Mouse (Mus musculus): ENCODE measurements at regions not wholly inside any gene's neighbourhood (a gene's known extent, or its start where the extent isn't known, plus 50 kb on each side); places are given as distances from the start of the nearest gene placed in this dataset.

DNA sequence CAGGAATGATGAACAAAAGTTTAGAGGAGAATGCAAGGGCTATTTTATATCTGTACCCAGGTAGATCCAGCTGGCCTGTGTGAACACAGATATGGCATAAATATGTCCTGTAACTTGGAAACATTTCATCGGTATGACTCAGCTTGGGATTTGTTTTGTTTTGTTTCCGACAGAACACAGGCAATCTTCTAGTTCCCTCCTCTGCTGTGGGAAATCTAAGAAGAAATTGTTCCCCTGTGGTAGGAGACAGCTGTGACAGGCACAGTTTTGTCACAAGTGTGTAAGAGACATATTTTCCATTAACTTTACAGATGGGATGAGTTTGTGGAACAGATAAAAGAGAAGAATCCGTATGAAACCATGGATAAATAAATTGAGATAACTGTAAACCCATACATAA is 687.0 kb downstream of the Tpm3-rs7 start:
- H3K36me3 ChIP-seq (ENCODE audit: control insufficient read depth, insufficient read depth, low read length) = no peaks in the 10 kb centered on the region
- H3K4me1 ChIP-seq (ENCODE audit: control insufficient read depth, insufficient read depth, low read length) = no peaks in the 10 kb centered on the region
- H3K9me3 ChIP-seq (ENCODE audit: control insufficient read depth, low read length) = no peaks in the 10 kb centered on the region
- WGBS = 92% methylated on average over 3 of the region's 3 CpGs
- no peaks in the 10 kb centered on the region for H3K27me3 ChIP-seq (ENCODE audit: control insufficient read depth, insufficient read depth, low read length)
- no peak overlapping the region for H3K9ac ChIP-seq (ENCODE audit: low read length)
- ATAC-seq (ENCODE audit: insufficient number of reproducible peaks, low FRiP score, low TSS enrichment, low read depth) (no peak), DNase-seq (ENCODE audit: low spot score) (no peak)
- H3K4me3 ChIP-seq (ENCODE audit: low read depth, low read length) = no peak overlapping the region
- H3K27ac ChIP-seq (replicated peaks; ENCODE audit: low read depth, low read length) = no peak overlapping the region
- H3K4me2 ChIP-seq (ENCODE audit: low read depth, severe bottlenecking) = no peak overlapping the region

GRCm38 (mm10) chr14:114002420-114002819 is 688.0 kb downstream of the Tpm3-rs7 start:
- WGBS = 85% methylated on average over 1 of the region's 1 CpGs
- no peaks in the 10 kb centered on the region for H3K27me3 ChIP-seq (ENCODE audit: control insufficient read depth, insufficient read depth, low read length)
- no peak overlapping the region for H3K4me3 ChIP-seq (ENCODE audit: low read depth, low read length)
- H3K4me1 ChIP-seq (ENCODE audit: control insufficient read depth, insufficient read depth, low read length) = no peaks in the 10 kb centered on the region
- H3K36me3 ChIP-seq (ENCODE audit: control insufficient read depth, insufficient read depth, low read length) = no peaks in the 10 kb centered on the region
- no peak overlapping the region for H3K4me2 ChIP-seq (ENCODE audit: low read depth, severe bottlenecking)
- ATAC-seq (ENCODE audit: insufficient number of reproducible peaks, low FRiP score, low TSS enrichment, low read depth) (no peak), DNase-seq (ENCODE audit: low spot score) (no peak)
- no peak overlapping the region for H3K9ac ChIP-seq (ENCODE audit: low read length)
- no peak overlapping the region for H3K27ac ChIP-seq (replicated peaks; ENCODE audit: low read depth, low read length)
- H3K9me3 ChIP-seq (ENCODE audit: control insufficient read depth, low read length) = no peaks in the 10 kb centered on the region

GRCm38 (mm10) chr14:114037063-114037462 is 722.7 kb downstream of the Tpm3-rs7 start:
- Histone ChIP-seq H3K4me1 (ENCODE audit: control insufficient read depth, insufficient read depth, low read length) (no peaks in the 10 kb centered on the region), H3K9ac (ENCODE audit: low read length) (no peak overlapping the region), H3K4me3 (ENCODE audit: low read depth, low read length) (no peak overlapping the region), H3K27me3 (ENCODE audit: control insufficient read depth, insufficient read depth, low read length) (no peaks in the 10 kb centered on the region), H3K27ac (replicated peaks; ENCODE audit: low read depth, low read length) (no peak overlapping the region), H3K4me2 (ENCODE audit: low read depth, severe bottlenecking) (no peak overlapping the region), H3K36me3 (ENCODE audit: control insufficient read depth, insufficient read depth, low read length) (no peaks in the 10 kb centered on the region), H3K9me3 (ENCODE audit: control insufficient read depth, low read length) (no peaks in the 10 kb centered on the region)
- no peak for DNase-seq (ENCODE audit: low spot score)
- ATAC-seq (ENCODE audit: insufficient number of reproducible peaks, low FRiP score, low TSS enrichment, low read depth) = no peak
- 83% methylated on average over 1 of the region's 1 CpGs for whole genome bisulfite sequencing

DNA sequence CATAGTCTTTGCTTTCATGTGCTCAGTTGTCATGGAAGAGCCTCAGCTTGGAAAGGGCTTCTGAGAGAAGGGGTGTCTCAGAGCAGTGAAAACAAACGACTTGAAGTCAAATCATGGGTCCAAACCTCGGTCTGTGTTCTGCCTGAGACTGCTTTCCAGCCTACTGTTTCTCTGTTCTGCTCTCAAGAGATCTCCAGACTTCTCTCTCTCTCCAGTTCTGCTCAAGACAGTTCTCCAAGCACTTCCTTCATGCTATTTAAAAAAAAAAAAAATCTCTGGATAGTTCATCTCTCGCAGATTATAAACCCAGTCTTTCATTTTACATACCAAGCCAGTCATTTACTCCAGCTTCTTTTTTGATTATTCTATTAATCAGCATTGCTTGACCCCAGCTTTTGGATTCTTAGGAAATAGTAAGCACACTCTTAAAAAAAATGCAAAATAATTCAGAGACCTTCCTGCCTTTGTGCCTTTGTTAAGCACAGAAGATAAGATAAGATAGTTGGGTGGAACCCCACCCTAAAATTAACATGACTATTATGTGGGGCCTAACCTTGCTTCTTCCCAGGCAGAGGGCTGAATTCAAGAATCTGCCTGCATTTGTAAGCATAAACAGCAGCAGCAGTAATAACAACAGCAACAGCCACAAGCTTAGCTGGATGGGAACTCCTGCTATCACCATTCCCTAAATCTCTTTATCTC is 724.4 kb downstream of the Tpm3-rs7 start:
- no peaks in the 10 kb centered on the region for H3K27me3 ChIP-seq (ENCODE audit: control insufficient read depth, insufficient read depth, low read length)
- H3K4me2 ChIP-seq (ENCODE audit: low read depth, severe bottlenecking) = no peak overlapping the region
- H3K36me3 ChIP-seq (ENCODE audit: control insufficient read depth, insufficient read depth, low read length) = no peaks in the 10 kb centered on the region
- no peak overlapping the region for H3K4me3 ChIP-seq (ENCODE audit: low read depth, low read length)
- DNase-seq (ENCODE audit: low spot score) = no peak
- WGBS = 64% methylated on average over 3 of the region's 3 CpGs
- ATAC-seq (ENCODE audit: insufficient number of reproducible peaks, low FRiP score, low TSS enrichment, low read depth) = no peak
- H3K9me3 ChIP-seq (ENCODE audit: control insufficient read depth, low read length) = no peaks in the 10 kb centered on the region
- H3K9ac ChIP-seq (ENCODE audit: low read length) = no peak overlapping the region
- H3K4me1 ChIP-seq (ENCODE audit: control insufficient read depth, insufficient read depth, low read length) = no peaks in the 10 kb centered on the region
- H3K27ac ChIP-seq (replicated peaks; ENCODE audit: low read depth, low read length) = no peak overlapping the region

DNA sequence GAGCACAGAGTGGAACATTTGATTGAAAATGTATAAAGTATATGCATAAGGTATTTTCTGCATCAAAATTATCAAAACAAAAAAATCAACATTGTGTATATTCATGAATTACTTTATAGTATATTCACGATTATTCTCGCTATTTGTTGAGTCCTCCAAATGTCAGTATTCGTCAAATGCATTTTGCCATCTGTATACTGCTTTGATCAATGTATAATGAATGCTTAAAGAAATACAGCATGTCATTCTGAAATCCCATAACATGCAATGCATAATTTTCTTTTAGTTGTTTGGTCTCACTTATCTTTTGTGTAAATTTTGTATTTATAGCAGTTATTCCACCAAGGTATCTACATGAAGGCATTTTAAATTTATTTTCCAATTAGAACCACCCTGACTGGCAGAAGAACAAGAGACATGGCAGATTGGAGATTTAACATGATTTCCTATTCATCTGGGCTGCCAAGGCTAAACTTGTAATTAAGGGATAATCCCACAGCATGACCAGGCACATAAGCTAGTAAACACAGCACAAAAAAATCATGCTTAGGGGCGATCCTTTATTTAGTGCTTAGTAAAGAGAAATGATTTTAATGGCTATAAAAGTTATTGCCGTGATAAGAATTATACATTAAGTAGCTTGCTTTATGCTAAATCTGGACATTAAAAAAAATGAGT is 739.3 kb downstream of the Tpm3-rs7 start:
- 88% methylated on average over 5 of the region's 5 CpGs for WGBS
- Histone ChIP-seq H3K27me3 (ENCODE audit: control insufficient read depth, insufficient read depth, low read length) (no peaks in the 10 kb centered on the region), H3K36me3 (ENCODE audit: control insufficient read depth, insufficient read depth, low read length) (no peaks in the 10 kb centered on the region), H3K27ac (replicated peaks; ENCODE audit: low read depth, low read length) (no peak overlapping the region), H3K4me1 (ENCODE audit: control insufficient read depth, insufficient read depth, low read length) (no peaks in the 10 kb centered on the region), H3K4me3 (ENCODE audit: low read depth, low read length) (no peak overlapping the region), H3K4me2 (ENCODE audit: low read depth, severe bottlenecking) (no peak overlapping the region), H3K9me3 (ENCODE audit: control insufficient read depth, low read length) (no peaks in the 10 kb centered on the region), H3K9ac (ENCODE audit: low read length) (no peak overlapping the region)
- ATAC-seq (ENCODE audit: insufficient number of reproducible peaks, low FRiP score, low TSS enrichment, low read depth) = no peak
- no peak for DNase-seq (ENCODE audit: low spot score)

DNA sequence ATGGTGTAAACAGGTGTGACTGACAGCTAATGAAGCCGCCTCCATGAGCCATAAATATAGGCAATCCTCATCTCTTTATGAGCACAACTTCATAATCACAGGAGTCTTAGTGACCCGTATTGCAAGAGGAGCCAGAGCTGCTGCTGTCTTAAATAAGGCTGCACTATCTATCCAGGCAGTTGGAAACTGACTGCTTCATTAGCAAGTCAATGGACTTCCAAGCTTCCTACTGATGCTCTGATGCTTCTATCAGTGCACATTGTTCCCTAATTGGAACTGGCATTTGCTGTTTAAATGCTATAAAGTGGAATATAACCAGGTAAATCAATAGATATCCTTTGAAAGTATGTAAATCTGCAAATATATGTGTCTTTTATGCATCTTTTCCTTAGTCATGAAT is 746.9 kb downstream of the Tpm3-rs7 start:
- Histone ChIP-seq H3K27me3 (ENCODE audit: control insufficient read depth, insufficient read depth, low read length) (no peaks in the 10 kb centered on the region), H3K36me3 (ENCODE audit: control insufficient read depth, insufficient read depth, low read length) (no peaks in the 10 kb centered on the region), H3K9ac (ENCODE audit: low read length) (no peak overlapping the region), H3K4me2 (ENCODE audit: low read depth, severe bottlenecking) (no peak overlapping the region), H3K4me3 (ENCODE audit: low read depth, low read length) (no peak overlapping the region), H3K4me1 (ENCODE audit: control insufficient read depth, insufficient read depth, low read length) (no peaks in the 10 kb centered on the region), H3K27ac (replicated peaks; ENCODE audit: low read depth, low read length) (no peak overlapping the region), H3K9me3 (ENCODE audit: control insufficient read depth, low read length) (no peaks in the 10 kb centered on the region)
- WGBS = 68% methylated on average over 2 of the region's 2 CpGs
- no peak for ATAC-seq (ENCODE audit: insufficient number of reproducible peaks, low FRiP score, low TSS enrichment, low read depth)
- no peak for DNase-seq (ENCODE audit: low spot score)

- Histone ChIP-seq H3K9me3 (ENCODE audit: control insufficient read depth, low read length) (no peaks in the 10 kb centered on the region), H3K4me2 (ENCODE audit: low read depth, severe bottlenecking) (no peak overlapping the region), H3K27ac (replicated peaks; ENCODE audit: low read depth, low read length) (no peak overlapping the region), H3K9ac (ENCODE audit: low read length) (no peak overlapping the region), H3K36me3 (ENCODE audit: control insufficient read depth, insufficient read depth, low read length) (no peaks in the 10 kb centered on the region), H3K4me1 (ENCODE audit: control insufficient read depth, insufficient read depth, low read length) (no peaks in the 10 kb centered on the region), H3K27me3 (ENCODE audit: control insufficient read depth, insufficient read depth, low read length) (no peaks in the 10 kb centered on the region), H3K4me3 (ENCODE audit: low read depth, low read length) (no peak overlapping the region)
- DNase-seq (ENCODE audit: low spot score) = no peak
- ATAC-seq (ENCODE audit: insufficient number of reproducible peaks, low FRiP score, low TSS enrichment, low read depth) = no peak
- WGBS = 45% methylated on average over 4 of the region's 4 CpGs
These were observed 748.2 kb downstream of the Tpm3-rs7 start for GRCm38 (mm10) chr14:114062582-114062981.

DNA sequence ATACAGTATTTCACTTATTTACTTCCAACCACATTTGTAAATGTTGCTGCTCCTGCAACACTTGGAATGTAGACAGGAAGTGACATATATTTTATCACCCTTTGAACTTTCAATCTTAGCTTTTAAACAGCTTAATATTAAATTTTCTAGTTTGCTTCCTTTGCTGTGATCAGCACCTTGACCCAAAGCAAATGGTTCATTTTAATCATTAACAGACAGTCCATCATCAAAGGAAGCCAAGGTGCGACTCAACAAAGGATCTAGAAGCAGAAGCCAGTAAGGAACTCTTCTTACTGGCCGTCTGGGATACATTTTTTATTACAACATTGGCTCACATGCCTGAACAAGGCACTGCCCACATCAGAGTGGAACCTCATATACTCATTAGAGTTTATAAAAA is 758.8 kb downstream of the Tpm3-rs7 start:
- no peak overlapping the region for H3K9ac ChIP-seq (ENCODE audit: low read length)
- no peak overlapping the region for H3K27ac ChIP-seq (replicated peaks; ENCODE audit: low read depth, low read length)
- H3K4me1 ChIP-seq (ENCODE audit: control insufficient read depth, insufficient read depth, low read length) = no peaks in the 10 kb centered on the region
- ATAC-seq (ENCODE audit: insufficient number of reproducible peaks, low FRiP score, low TSS enrichment, low read depth) = no peak
- WGBS = 53% methylated on average over 2 of the region's 2 CpGs
- H3K4me2 ChIP-seq (ENCODE audit: low read depth, severe bottlenecking) = no peak overlapping the region
- H3K9me3 ChIP-seq (ENCODE audit: control insufficient read depth, low read length) = no peaks in the 10 kb centered on the region
- DNase-seq (ENCODE audit: low spot score) = no peak
- no peaks in the 10 kb centered on the region for H3K27me3 ChIP-seq (ENCODE audit: control insufficient read depth, insufficient read depth, low read length)
- no peak overlapping the region for H3K4me3 ChIP-seq (ENCODE audit: low read depth, low read length)
- no peaks in the 10 kb centered on the region for H3K36me3 ChIP-seq (ENCODE audit: control insufficient read depth, insufficient read depth, low read length)

GRCm38 (mm10) chr14:114074011-114074410 is 759.6 kb downstream of the Tpm3-rs7 start:
- 85% methylated on average over 4 of the region's 4 CpGs for WGBS
- Histone ChIP-seq H3K9ac (ENCODE audit: low read length) (no peak overlapping the region), H3K4me1 (ENCODE audit: control insufficient read depth, insufficient read depth, low read length) (no peaks in the 10 kb centered on the region), H3K36me3 (ENCODE audit: control insufficient read depth, insufficient read depth, low read length) (no peaks in the 10 kb centered on the region), H3K27me3 (ENCODE audit: control insufficient read depth, insufficient read depth, low read length) (no peaks in the 10 kb centered on the region), H3K27ac (replicated peaks; ENCODE audit: low read depth, low read length) (no peak overlapping the region), H3K4me3 (ENCODE audit: low read depth, low read length) (no peak overlapping the region), H3K9me3 (ENCODE audit: control insufficient read depth, low read length) (no peaks in the 10 kb centered on the region), H3K4me2 (ENCODE audit: low read depth, severe bottlenecking) (no peak overlapping the region)
- DNase-seq (ENCODE audit: low spot score) = no peak
- ATAC-seq (ENCODE audit: insufficient number of reproducible peaks, low FRiP score, low TSS enrichment, low read depth) = no peak
